23 mouse cellular contexts compared by ENCODE assay signal in the genomic region with DNA sequence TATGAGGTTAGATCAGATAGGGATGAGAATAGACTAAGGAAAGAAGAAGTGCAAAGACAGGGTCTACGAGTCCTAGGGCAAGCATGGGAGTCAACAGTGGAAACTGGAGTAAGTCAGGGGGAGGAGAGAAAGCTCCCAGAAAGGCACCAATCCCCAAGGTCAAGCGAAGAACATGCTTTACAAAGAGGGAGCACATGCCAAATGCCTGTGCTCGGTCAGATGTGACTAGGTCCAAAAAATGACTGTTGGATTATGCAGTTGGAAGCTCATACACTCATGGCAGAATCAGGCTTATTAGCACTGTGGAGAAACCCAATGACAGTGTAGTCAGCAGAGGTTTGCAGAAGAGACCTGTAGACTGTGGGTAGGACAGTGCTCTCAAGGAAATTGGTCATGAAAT.
"Had no signal": no experiment of that assay in that cellular context is flagged by ENCODE, and none has a peak within 500 bp of the region (broad histone marks: within the 10 kb centered on the region; RNA-seq: fewer than 3 reads in every experiment).

No protein-coding gene starts in this region.

- H3K9ac ChIP-seq: limb, embryonic 12.5 days; limb, embryonic 15.5 days; liver, embryonic 14.5 days; liver, postnatal 0 days; lung, embryonic 14.5 days; midbrain, embryonic 12.5 days; midbrain, embryonic 15.5 days; neural tube, embryonic 12.5 days; neural tube, embryonic 15.5 days had no signal

- H3K27me3 ChIP-seq: limb, embryonic 12.5 days; limb, embryonic 15.5 days; megakaryocyte, embryonic 14.5 days; midbrain, embryonic 12.5 days; midbrain, embryonic 15.5 days; neural tube, embryonic 12.5 days; neural tube, embryonic 15.5 days had no signal

- DNase-seq: layer of hippocampus, postnatal 36 days; liver, postnatal 0 days; lung, embryonic 14.5 days; right cerebral cortex, adult 18-20 months; right cerebral cortex, postnatal 14 days; right cerebral cortex, postnatal 4 days; thymus, adult 2 months; thymus, postnatal 14 days; thymus, postnatal 4 days had no signal

- H3K36me3 ChIP-seq: limb, embryonic 12.5 days; limb, embryonic 15.5 days; midbrain, embryonic 12.5 days; midbrain, embryonic 15.5 days; neural tube, embryonic 12.5 days; neural tube, embryonic 15.5 days had no signal

- H3K27ac ChIP-seq: left cerebral cortex, adult 2 months; limb, embryonic 12.5 days; limb, embryonic 15.5 days; liver, embryonic 14.5 days; macrophage; midbrain, embryonic 12.5 days; midbrain, embryonic 15.5 days; neural tube, embryonic 12.5 days; neural tube, embryonic 15.5 days; stomach, postnatal 0 days had no signal

- H3K4me3 ChIP-seq: left cerebral cortex, adult 2 months; limb, embryonic 12.5 days; limb, embryonic 15.5 days; megakaryocyte, embryonic 14.5 days; midbrain, embryonic 12.5 days; midbrain, embryonic 15.5 days; neural tube, embryonic 12.5 days; neural tube, embryonic 15.5 days had no signal

- H3K9me3 ChIP-seq: limb, embryonic 12.5 days; limb, embryonic 15.5 days; megakaryocyte, embryonic 14.5 days; midbrain, embryonic 12.5 days; midbrain, embryonic 15.5 days; neural tube, embryonic 12.5 days; neural tube, embryonic 15.5 days had no signal

- H3K4me1 ChIP-seq: limb, embryonic 12.5 days; limb, embryonic 15.5 days; midbrain, embryonic 12.5 days; midbrain, embryonic 15.5 days; neural tube, embryonic 12.5 days; neural tube, embryonic 15.5 days had no signal

- ATAC-seq: intestine, postnatal 0 days; liver, postnatal 0 days; lung, postnatal 0 days; midbrain, embryonic 15.5 days had no signal

- H3K4me2 ChIP-seq: limb, embryonic 12.5 days; limb, embryonic 15.5 days; liver, embryonic 11.5 days; lung, embryonic 14.5 days; midbrain, embryonic 12.5 days; midbrain, embryonic 15.5 days; neural tube, embryonic 12.5 days; neural tube, embryonic 15.5 days had no signal
